Mouse (Mus musculus): ENCODE results near the gene Tcf23.

DNA sequence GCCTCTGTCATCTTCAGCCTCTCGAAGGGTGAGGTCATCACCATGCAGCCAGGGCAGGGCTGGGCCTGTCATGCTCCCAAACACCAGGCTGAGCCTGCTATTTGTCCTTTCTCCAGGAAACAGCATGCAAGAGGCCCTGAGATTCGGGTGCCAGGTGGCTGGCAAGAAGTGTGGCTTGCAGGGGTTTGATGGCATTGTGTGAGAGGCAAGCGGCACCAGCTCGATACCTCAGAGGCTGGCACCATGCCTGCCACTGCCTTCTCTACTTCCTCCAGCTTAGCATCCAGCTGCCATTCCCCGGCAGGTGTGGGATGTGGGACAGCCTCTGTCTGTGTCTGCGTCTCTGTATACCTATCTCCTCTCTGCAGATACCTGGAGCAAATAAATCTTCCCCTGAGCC lies 37.6 kb upstream of the Tcf23 start:
- no peak for TF ChIP-seq CTCF (IDR thresholded peaks at IDR 0.05; ENCODE audit: borderline replicate concordance, insufficient read depth, low read length)
- TF ChIP-seq POLR2A (IDR thresholded peaks at IDR 0.05; ENCODE audit: low read depth, low read length): no peak

Measured in embryonic fibroblast, embryonic 13.5 days (primary cell).